Mouse (Mus musculus) testis, postnatal 14 days (tissue): ENCODE measurements around the gene Kdelr1.

ENCODE experiments used
- DNase-seq: peaks from one replicate; pipeline ENCODE4 v3.0.0; 2021; ENCODE audit warnings: low spot score

Kdelr1 gene

GRCm38 (mm10) chr7:45917004-45917704, 44.6 kb downstream of the Kdelr1 start:
- no peak for DNase-seq

DNA sequence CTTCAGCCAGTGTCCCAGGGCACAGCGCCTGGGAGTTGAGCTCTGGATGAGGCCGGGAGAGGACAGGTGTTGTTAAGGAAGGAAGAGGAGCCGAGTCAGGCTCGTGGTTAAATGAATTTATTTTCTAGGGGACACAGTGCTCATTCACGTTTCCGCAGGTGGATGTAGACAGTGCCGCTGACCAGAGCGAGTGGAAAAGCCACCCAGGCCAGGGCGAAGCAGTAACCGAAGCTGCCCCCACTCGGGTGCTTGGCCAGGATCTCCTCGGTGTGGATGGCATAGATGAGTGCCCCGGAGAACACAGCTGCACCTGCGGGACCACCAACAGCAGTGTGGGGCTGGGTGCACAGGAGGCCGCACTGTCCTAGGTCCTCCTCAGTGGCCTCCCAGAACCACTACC, 45.4 kb downstream of the Kdelr1 start:
- DNase-seq, result no peak

- DNase-seq, result no peak
Observed at GRCm38 (mm10) chr7:45919083-45919671, 46.6 kb downstream of the Kdelr1 start.

DNA sequence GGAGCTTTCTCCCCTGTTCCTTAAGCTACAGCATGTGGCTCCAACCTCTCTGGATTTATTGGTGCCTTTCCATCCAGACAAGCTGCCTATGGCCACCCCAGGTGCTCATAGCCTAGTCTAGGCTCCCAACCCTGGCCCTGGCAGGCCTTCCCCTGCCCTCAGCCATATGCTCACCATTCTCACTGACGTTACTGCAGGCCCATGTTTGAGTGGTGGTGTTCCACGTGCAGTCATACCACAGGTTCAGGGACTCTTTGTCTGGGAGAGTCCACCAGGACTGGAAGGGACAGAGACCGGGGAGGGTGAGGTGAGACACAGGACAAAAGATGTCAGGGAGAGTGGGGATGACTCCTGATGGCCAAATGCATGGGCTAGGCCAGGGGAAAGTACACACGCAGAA, 47.2 kb downstream of the Kdelr1 start:
- no peak for DNase-seq

- DNase-seq, result no peak
Observed at GRCm38 (mm10) chr7:45920583-45921241, 48.1 kb downstream of the Kdelr1 start.

- no peak for DNase-seq
Observed at GRCm38 (mm10) chr7:45921242-45921621, 48.7 kb downstream of the Kdelr1 start, which contains the start of gene Emp3. Gene Emp3, minus strand, starts transcription at chr7:45921404.

DNA sequence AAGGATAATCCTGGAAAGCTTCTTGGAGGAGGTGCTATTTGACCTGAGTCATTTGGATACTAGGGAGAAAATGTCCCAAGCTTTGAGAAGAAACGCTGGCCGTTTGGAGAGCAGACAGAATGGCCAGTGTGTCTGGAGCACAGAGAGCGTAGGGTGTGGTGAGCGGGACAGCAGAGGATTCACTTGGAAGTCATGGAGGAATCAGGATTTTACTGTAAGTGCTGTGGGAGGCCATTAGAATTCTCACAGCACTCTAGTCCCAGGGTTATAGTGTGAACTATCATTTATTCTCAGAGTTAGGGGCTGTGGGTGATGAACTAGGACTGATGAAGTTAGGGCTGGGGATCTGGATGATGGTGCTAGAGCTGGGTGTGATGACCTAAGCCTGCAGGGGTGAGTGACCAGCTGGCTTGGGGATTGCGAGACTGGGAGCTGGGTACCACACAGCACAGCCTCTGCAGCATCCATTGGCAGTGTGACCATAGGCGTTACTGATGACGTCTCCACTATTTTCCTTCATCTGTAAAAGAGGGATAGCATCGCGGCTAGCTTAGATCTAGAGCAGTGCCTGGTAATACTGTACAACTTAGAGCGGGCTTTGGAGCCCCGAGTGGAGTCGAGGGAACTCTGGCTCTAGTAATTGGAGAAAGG, 49.5 kb downstream of the Kdelr1 start:
- DNase-seq, result no peak

- peak; percentile 93 for DNase-seq
Observed at GRCm38 (mm10) chr7:45922928-45923761, 50.6 kb downstream of the Kdelr1 start.

GRCm38 (mm10) chr7:45923762-45924428, 51.3 kb downstream of the Kdelr1 start, which contains the start of gene Ccdc114:
Gene Ccdc114, plus strand, starts transcription at chr7:45924072.
- DNase-seq, result peak; percentile 85

GRCm38 (mm10) chr7:45924429-45924816, 51.9 kb downstream of the Kdelr1 start:
- no peak for DNase-seq

DNA sequence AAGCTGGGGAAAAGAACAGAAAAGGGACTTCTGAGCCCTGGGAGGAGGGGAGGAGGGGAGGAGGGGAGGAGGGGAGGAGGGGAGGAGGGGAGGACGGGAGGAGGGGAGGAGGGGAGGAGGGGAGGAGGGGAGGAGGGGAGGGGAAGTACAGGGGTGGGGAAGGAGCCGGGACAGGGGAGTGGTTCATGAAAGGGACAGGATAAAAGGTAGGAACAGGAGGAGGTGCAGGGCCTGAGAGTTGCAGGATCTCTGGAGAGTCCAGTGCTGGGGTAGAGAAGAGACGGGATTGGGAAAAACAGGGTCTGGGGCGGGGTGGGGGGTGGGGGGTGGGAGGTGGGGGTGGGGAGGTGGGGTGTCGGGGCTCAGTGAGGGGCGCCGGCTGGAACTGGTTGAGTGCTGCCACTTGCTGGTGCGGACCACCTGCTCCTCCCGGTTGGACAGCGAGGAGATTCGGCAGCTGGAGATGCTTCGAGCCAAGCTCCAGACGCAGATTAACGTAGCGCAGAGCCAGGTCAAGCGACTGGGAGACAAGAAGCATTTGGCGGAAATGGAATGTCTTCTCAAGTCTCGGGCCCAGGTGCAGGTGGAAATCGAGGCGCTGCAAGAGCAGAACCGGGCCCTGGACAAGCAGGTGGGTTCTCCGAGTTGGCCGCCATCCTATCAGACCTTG, 56.2 kb downstream of the Kdelr1 start:
- DNase-seq, result no peak

DNA sequence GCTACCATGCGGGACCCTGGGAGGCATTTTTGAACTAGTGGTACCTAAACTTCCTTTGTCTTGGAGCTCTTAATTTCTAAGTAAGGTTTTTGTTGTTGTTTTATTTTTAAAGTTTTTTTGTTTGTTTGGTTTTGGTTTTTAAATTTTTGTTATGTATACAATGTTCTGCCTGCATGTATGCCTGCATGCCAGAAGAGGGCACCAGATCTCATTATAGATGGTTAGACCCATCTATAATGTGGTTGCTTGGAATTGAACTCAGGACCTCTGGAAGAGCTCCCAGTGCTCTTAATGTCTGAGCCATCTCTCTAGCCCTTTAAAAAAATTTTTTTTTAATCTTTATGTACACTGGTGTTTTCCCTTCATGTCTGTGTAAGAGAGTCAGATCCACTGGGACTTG, 57.1 kb downstream of the Kdelr1 start:
- no peak for DNase-seq
